ENCODE assay signal across 29 mouse cellular contexts in genomic region chr17:10695421-10695820, GRCm38 (mm10).
A peak's percentile ranks its signal among the peaks of the same experiment; 100 is the strongest.
DNase-seq lines count a peak whose midpoint lies in the region; ATAC-seq and TF ChIP-seq lines count a peak whose summit lies in the region.
"Had no signal": no experiment of that assay in that cellular context is flagged by ENCODE, and none has a peak within 500 bp of the region (broad histone marks: within the 10 kb centered on the region; RNA-seq: fewer than 3 reads in every experiment).

No protein-coding gene starts in this region.

- H3K27ac ChIP-seq in kidney, adult 2 months (ENCODE audit: insufficient read depth, low read depth, low read length): no peak overlapping the region
- no peak overlapping the region for H3K27ac ChIP-seq in kidney, embryonic 15.5 days
- H3K27ac ChIP-seq in liver, adult 2 months (replicated peaks; ENCODE audit: insufficient read depth, low read depth, low read length): no peak overlapping the region
- H3K27ac ChIP-seq in liver, embryonic 12.5 days: no peak overlapping the region
- H3K27ac ChIP-seq: embryonic facial prominence, embryonic 13.5 days; embryonic facial prominence, embryonic 15.5 days; forebrain, embryonic 10.5 days; forebrain, embryonic 12.5 days had no signal

- no peak overlapping the region for H3K4me2 ChIP-seq in kidney, embryonic 15.5 days
- H3K4me2 ChIP-seq in liver, embryonic 12.5 days: no peak overlapping the region
- H3K4me2 ChIP-seq: embryonic facial prominence, embryonic 13.5 days; embryonic facial prominence, embryonic 15.5 days; forebrain, embryonic 12.5 days had no signal

- no peak overlapping the region for H3K4me3 ChIP-seq in kidney, adult 2 months (ENCODE audit: insufficient read depth, low read depth, low read length)
- H3K4me3 ChIP-seq in kidney, embryonic 15.5 days (replicated peaks): no peak overlapping the region
- H3K4me3 ChIP-seq in liver, adult 2 months (ENCODE audit: insufficient read depth, low read depth, low read length): no peak overlapping the region
- no peak overlapping the region for H3K4me3 ChIP-seq in liver, embryonic 12.5 days
- H3K4me3 ChIP-seq: embryonic facial prominence, embryonic 13.5 days; embryonic facial prominence, embryonic 15.5 days; erythroblast, embryonic 14.5 days; forebrain, embryonic 10.5 days; forebrain, embryonic 12.5 days had no signal

- no peaks in the 10 kb centered on the region for H3K79me2 ChIP-seq in liver, adult 2 months (ENCODE audit: control insufficient read depth, insufficient read depth, low read length)

- TF ChIP-seq POLR2A in kidney, adult 2 months (IDR thresholded peaks at IDR 0.05; ENCODE audit: low read depth, low read length): no peak
- no peak for TF ChIP-seq POLR2A in liver, adult 2 months (IDR thresholded peaks at IDR 0.05; ENCODE audit: extremely low read depth, insufficient read depth, low read length)

- H3K9ac ChIP-seq in kidney, embryonic 15.5 days: no peak overlapping the region
- no peak overlapping the region for H3K9ac ChIP-seq in liver, adult 2 months (ENCODE audit: low read depth, low read length)
- no peak overlapping the region for H3K9ac ChIP-seq in liver, embryonic 12.5 days
- H3K9ac ChIP-seq: embryonic facial prominence, embryonic 13.5 days; embryonic facial prominence, embryonic 15.5 days; forebrain, embryonic 12.5 days had no signal

- no peak for ATAC-seq in kidney, embryonic 15.5 days (replicated peaks; ENCODE audit: low FRiP score)
- ATAC-seq in liver, embryonic 12.5 days: no peak
- ATAC-seq: activated CD4-positive, CD25-positive, alpha-beta regulatory T cell, adult 4 months; CD4-positive, CD25-positive, alpha-beta regulatory T cell, adult 4 months; forebrain, embryonic 14.5 days; forebrain, embryonic 16.5 days; Patski had no signal

- H3K4me1 ChIP-seq in kidney, adult 2 months (ENCODE audit: control insufficient read depth, insufficient read depth, low read length): 0 out of 2 replicates have a peak, but pooled peaks cover 2% of the 10 kb centered on the region
- no peaks in the 10 kb centered on the region for H3K4me1 ChIP-seq in kidney, embryonic 15.5 days
- no peaks in the 10 kb centered on the region; the same call in 1 of the 2 replicates for H3K4me1 ChIP-seq in liver, adult 2 months (ENCODE audit: control insufficient read depth, insufficient read depth, low read length)
- no peaks in the 10 kb centered on the region for H3K4me1 ChIP-seq in liver, embryonic 12.5 days
- H3K4me1 ChIP-seq: embryonic facial prominence, embryonic 15.5 days; forebrain, embryonic 12.5 days had no signal

- H3K36me3 ChIP-seq in kidney, adult 2 months (ENCODE audit: control insufficient read depth, insufficient read depth, low read length): no peaks in the 10 kb centered on the region
- no peaks in the 10 kb centered on the region for H3K36me3 ChIP-seq in kidney, embryonic 15.5 days
- no peaks in the 10 kb centered on the region for H3K36me3 ChIP-seq in liver, adult 2 months (ENCODE audit: control insufficient read depth, insufficient read depth, low read length)
- H3K36me3 ChIP-seq in liver, embryonic 12.5 days: no peaks in the 10 kb centered on the region
- H3K36me3 ChIP-seq: embryonic facial prominence, embryonic 13.5 days; embryonic facial prominence, embryonic 15.5 days; forebrain, embryonic 10.5 days; forebrain, embryonic 12.5 days; G1E had no signal

- H3K27me3 ChIP-seq in kidney, adult 2 months (replicated peaks; ENCODE audit: control insufficient read depth, insufficient read depth, low read length): no peaks in the 10 kb centered on the region
- H3K27me3 ChIP-seq in kidney, embryonic 15.5 days: no peaks in the 10 kb centered on the region
- no peaks in the 10 kb centered on the region for H3K27me3 ChIP-seq in liver, adult 2 months (ENCODE audit: control insufficient read depth, insufficient read depth, low read length)
- H3K27me3 ChIP-seq in liver, embryonic 12.5 days (replicated peaks): no peaks in the 10 kb centered on the region
- H3K27me3 ChIP-seq: CH12.LX; embryonic facial prominence, embryonic 13.5 days; embryonic facial prominence, embryonic 15.5 days; forebrain, embryonic 12.5 days; Patski had no signal

- TF ChIP-seq CTCF in kidney, adult 2 months (conservative IDR thresholded peaks at IDR 0.05; ENCODE audit: insufficient read depth, insufficient read length, low read depth, low read length): no peak
- TF ChIP-seq CTCF in liver, adult 2 months (IDR thresholded peaks at IDR 0.05; ENCODE audit: low read depth, low read length): no peak

- no peaks in the 10 kb centered on the region for H3K9me3 ChIP-seq in kidney, embryonic 15.5 days (replicated peaks)
- no peaks in the 10 kb centered on the region for H3K9me3 ChIP-seq in liver, embryonic 12.5 days (replicated peaks)
- H3K9me3 ChIP-seq: embryonic facial prominence, embryonic 13.5 days; embryonic facial prominence, embryonic 15.5 days; forebrain, embryonic 10.5 days; forebrain, embryonic 12.5 days; G1E had no signal

- peak; percentile 81 for DNase-seq in kidney, adult 2 months
- DNase-seq in kidney, adult 18-20 months: no peak
- DNase-seq in kidney, adult 9 months: peak; percentile 82
- peak; percentile 89 for DNase-seq in liver, adult 2 months (ENCODE audit: extremely low read depth, low read depth, low spot score)
- DNase-seq: adrenal gland, adult 2 months; adrenal gland, postnatal 10 days; adrenal gland, postnatal 25 days; B cell, adult 2 months; cerebellum, adult 11 months; cerebellum, adult 18-20 months; cerebellum, adult 8-10 months; cerebellum, adult 9-11 months; cerebellum, postnatal 14 days; cerebellum, postnatal 36 days; embryo, embryonic 11 days had no signal
